Mouse (Mus musculus): Measurements from ENCODE around the gene Serpinb6e.

The Serpinb6e gene

DNA sequence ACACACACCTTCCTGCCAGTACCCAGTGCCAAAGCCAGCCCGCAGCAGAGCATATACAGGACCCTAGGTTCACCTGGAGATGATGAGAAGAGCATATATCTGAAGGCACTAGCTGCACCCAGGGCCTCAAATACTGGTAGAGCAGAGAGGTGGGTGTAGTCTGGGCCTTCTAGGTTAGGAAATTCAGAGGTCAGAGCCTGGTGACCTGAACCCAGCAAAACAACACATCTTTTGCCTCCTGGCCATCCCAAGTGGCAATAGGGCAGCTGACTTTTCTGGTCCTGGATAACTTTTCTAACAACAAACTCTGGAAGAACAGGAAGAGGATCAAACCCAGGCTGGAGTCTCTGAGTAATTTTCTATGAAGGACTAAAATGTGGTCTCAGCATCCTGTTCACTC lies at the start of gene Serpinb6e:
TSS of gene Serpinb6e (minus strand) at position 101 of the 400 bp plus-strand sequence.
- no peak for DNase-seq (ENCODE audit: low read depth)

DNA sequence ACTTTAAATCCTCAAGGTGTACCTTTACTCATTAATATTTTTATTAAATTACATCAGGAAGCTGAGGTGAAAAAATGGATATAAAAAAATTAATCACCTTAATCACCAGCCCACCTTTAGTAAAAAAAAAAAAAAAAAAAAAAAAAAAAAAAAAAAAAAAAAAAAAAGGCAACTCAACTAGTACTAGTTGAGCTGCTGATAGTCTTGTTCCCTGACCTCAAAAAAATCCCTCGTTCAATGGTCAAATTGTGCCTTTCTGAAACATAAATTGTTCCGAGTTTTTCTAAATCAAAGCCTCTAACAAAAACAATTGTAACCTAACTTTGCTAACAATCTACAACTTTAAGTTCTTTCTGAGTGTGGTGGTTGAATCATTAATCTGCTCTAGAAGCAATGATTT lies 12.5 kb downstream of the Serpinb6e start:
- DNase-seq (ENCODE audit: low read depth): no peak

DNA sequence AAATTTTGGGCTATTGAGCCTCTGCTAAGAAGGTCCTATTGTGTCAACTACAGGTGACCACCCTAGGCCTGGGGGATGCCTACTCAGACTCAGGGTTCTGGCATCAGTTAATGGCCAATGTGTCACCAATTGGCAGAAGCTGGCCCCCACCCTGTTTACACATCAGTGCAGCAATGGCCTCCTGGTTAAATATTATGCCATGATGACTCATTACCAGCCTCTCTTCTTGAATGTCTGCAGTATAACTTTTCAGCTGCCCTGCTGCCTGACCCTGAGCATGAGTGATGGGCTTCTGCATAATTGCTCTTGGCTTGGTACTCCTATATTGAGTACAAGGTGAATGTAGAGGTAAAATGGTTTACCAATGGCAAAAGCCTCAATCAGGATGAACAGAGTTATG lies 19.8 kb downstream of the Serpinb6e start:
- DNase-seq (ENCODE audit: low read depth): no peak

- peak; percentile 3 for DNase-seq (ENCODE audit: low read depth)
Observed at GRCm38 (mm10) chr13:33821490-33822143, 21.6 kb downstream of the Serpinb6e start.

Measured in NIH3T3 (cell line).